Mouse (Mus musculus): ENCODE data around the gene Rnf19b. TPM values are rescaled to one million over a fixed set of nuclear protein-coding genes. Genes with fewer than 3 reads are reported as not detected.
A peak's percentile ranks its signal among the peaks of the same experiment; 100 is the strongest.

Gene Rnf19b
- polyA plus RNA-seq, 1 experiment from 2014 or later: 4.9 TPM

GRCm38 (mm10) chr4:129128582-129129338 lies 70.7 kb downstream of the Rnf19b start:
- WGBS: 52% methylated on average over 13 of the region's 13 CpGs
- Histone ChIP-seq H3K4me2 (ENCODE audit: low read depth, low read length) (no peak overlapping the region), H3K27me3 (ENCODE audit: control insufficient read depth, insufficient read depth, low read length) (peaks cover 28% of the 10 kb centered on the region), H3K27ac (ENCODE audit: low read length) (no peak overlapping the region), H3K4me3 (ENCODE audit: low read length) (no peak overlapping the region), H3K9ac (ENCODE audit: low read length) (no peak overlapping the region), H3K36me3 (ENCODE audit: control insufficient read depth, insufficient read depth) (no peaks in the 10 kb centered on the region), H3K4me1 (ENCODE audit: control insufficient read depth, insufficient read depth, low read length) (peaks cover 16% of the 10 kb centered on the region), H3K9me3 (replicated peaks; ENCODE audit: control insufficient read depth, low read length) (no peaks in the 10 kb centered on the region)
- 0 out of 2 replicates have a peak, but pooled peaks have one; percentile 8 for ATAC-seq (replicated peaks; ENCODE audit: extremely low read depth, insufficient read depth, low FRiP score)

GRCm38 (mm10) chr4:129129387-129129786 lies 71.3 kb downstream of the Rnf19b start:
- Histone ChIP-seq H3K4me2 (ENCODE audit: low read depth, low read length) (no peak overlapping the region), H3K9ac (ENCODE audit: low read length) (no peak overlapping the region), H3K4me3 (ENCODE audit: low read length) (no peak overlapping the region), H3K27me3 (ENCODE audit: control insufficient read depth, insufficient read depth, low read length) (peaks cover 27% of the 10 kb centered on the region), H3K4me1 (ENCODE audit: control insufficient read depth, insufficient read depth, low read length) (peaks cover 16% of the 10 kb centered on the region), H3K36me3 (ENCODE audit: control insufficient read depth, insufficient read depth) (no peaks in the 10 kb centered on the region), H3K27ac (ENCODE audit: low read length) (no peak overlapping the region), H3K9me3 (replicated peaks; ENCODE audit: control insufficient read depth, low read length) (no peaks in the 10 kb centered on the region)
- 33% methylated on average over 9 of the region's 9 CpGs for WGBS
- no peak for ATAC-seq (replicated peaks; ENCODE audit: extremely low read depth, insufficient read depth, low FRiP score)

GRCm38 (mm10) chr4:129130149-129130548 lies 72.1 kb downstream of the Rnf19b start:
- Histone ChIP-seq H3K27me3 (ENCODE audit: control insufficient read depth, insufficient read depth, low read length) (peaks cover 19% of the 10 kb centered on the region), H3K4me3 (ENCODE audit: low read length) (no peak overlapping the region), H3K9me3 (replicated peaks; ENCODE audit: control insufficient read depth, low read length) (no peaks in the 10 kb centered on the region), H3K27ac (ENCODE audit: low read length) (no peak overlapping the region), H3K36me3 (ENCODE audit: control insufficient read depth, insufficient read depth) (no peaks in the 10 kb centered on the region), H3K4me1 (ENCODE audit: control insufficient read depth, insufficient read depth, low read length) (peaks cover 18% of the 10 kb centered on the region), H3K9ac (ENCODE audit: low read length) (no peak overlapping the region), H3K4me2 (ENCODE audit: low read depth, low read length) (peak overlapping the region; percentile 36)
- 0 out of 2 replicates have a peak, but pooled peaks have one; percentile 39 for ATAC-seq (replicated peaks; ENCODE audit: extremely low read depth, insufficient read depth, low FRiP score)
- WGBS: 4% methylated on average over 8 of the region's 8 CpGs

GRCm38 (mm10) chr4:129130755-129131303 lies 72.8 kb downstream of the Rnf19b start:
- 3% methylated on average over 17 of the region's 17 CpGs for WGBS
- H3K36me3 ChIP-seq (ENCODE audit: control insufficient read depth, insufficient read depth): no peaks in the 10 kb centered on the region
- H3K4me1 ChIP-seq (ENCODE audit: control insufficient read depth, insufficient read depth, low read length): peaks cover 15% of the 10 kb centered on the region
- H3K4me3 ChIP-seq (ENCODE audit: low read length): peak overlapping the region; percentile 5
- H3K9me3 ChIP-seq (replicated peaks; ENCODE audit: control insufficient read depth, low read length): no peaks in the 10 kb centered on the region
- peak overlapping the region; percentile 36 for H3K4me2 ChIP-seq (ENCODE audit: low read depth, low read length)
- H3K27ac ChIP-seq (ENCODE audit: low read length): no peak overlapping the region
- H3K9ac ChIP-seq (ENCODE audit: low read length): no peak overlapping the region
- H3K27me3 ChIP-seq (ENCODE audit: control insufficient read depth, insufficient read depth, low read length): peaks cover 19% of the 10 kb centered on the region
- ATAC-seq (replicated peaks; ENCODE audit: extremely low read depth, insufficient read depth, low FRiP score): 0 out of 2 replicates have a peak, but pooled peaks have one; percentile 46

- Histone ChIP-seq H3K36me3 (ENCODE audit: control insufficient read depth, insufficient read depth) (no peaks in the 10 kb centered on the region), H3K9ac (ENCODE audit: low read length) (no peak overlapping the region), H3K27ac (ENCODE audit: low read length) (no peak overlapping the region), H3K4me2 (ENCODE audit: low read depth, low read length) (peak overlapping the region; percentile 49), H3K4me1 (ENCODE audit: control insufficient read depth, insufficient read depth, low read length) (peaks cover 25% of the 10 kb centered on the region), H3K9me3 (replicated peaks; ENCODE audit: control insufficient read depth, low read length) (no peaks in the 10 kb centered on the region), H3K4me3 (ENCODE audit: low read length) (peak overlapping the region; percentile 15; the same call in 1 of the 2 replicates), H3K27me3 (ENCODE audit: control insufficient read depth, insufficient read depth, low read length) (peaks cover 16% of the 10 kb centered on the region)
- peak; percentile 16; the same call in 1 of the 2 replicates for ATAC-seq (replicated peaks; ENCODE audit: extremely low read depth, insufficient read depth, low FRiP score)
- WGBS: 10% methylated on average over 15 of the region's 15 CpGs
Observed at GRCm38 (mm10) chr4:129134799-129135585, 76.9 kb downstream of the Rnf19b start.

Other genes starting within 250 kb of the Rnf19b start
- 1.6 and 2.3 TPM in 2 replicates for gene Trim62, start 174.7 kb upstream of the Rnf19b start, polyA plus RNA-seq (2015; fragmentation: Nextera tagmentation; extraction: Ambion mirVana)
- 7.6 and 8.9 TPM in 2 replicates for gene Azin2, start 95.8 kb upstream of the Rnf19b start, polyA plus RNA-seq (2015; fragmentation: Nextera tagmentation; extraction: Ambion mirVana)
- gene Ak2, start 66.3 kb upstream of the Rnf19b start, polyA plus RNA-seq (2015; fragmentation: Nextera tagmentation; extraction: Ambion mirVana): 166 and 168 TPM in 2 replicates
- 0.96 and 1.7 TPM in 2 replicates for gene Tmem54, start 47.3 kb downstream of the Rnf19b start, polyA plus RNA-seq (2015; fragmentation: Nextera tagmentation; extraction: Ambion mirVana)
- 0.60 and 0.88 TPM in 2 replicates for gene Hpca, start 63.8 kb downstream of the Rnf19b start, polyA plus RNA-seq (2015; fragmentation: Nextera tagmentation; extraction: Ambion mirVana)
- 9.2 and 10.9 TPM in 2 replicates for gene Fndc5, start 78.7 kb downstream of the Rnf19b start, polyA plus RNA-seq (2015; fragmentation: Nextera tagmentation; extraction: Ambion mirVana)
- gene S100pbp, start 131.5 kb downstream of the Rnf19b start, polyA plus RNA-seq (2015; fragmentation: Nextera tagmentation; extraction: Ambion mirVana): 10.9 and 11.8 TPM in 2 replicates
- 45.9 and 53.3 TPM in 2 replicates for gene Yars, start 131.5 kb downstream of the Rnf19b start, polyA plus RNA-seq (2015; fragmentation: Nextera tagmentation; extraction: Ambion mirVana)
- 2.2 and 2.3 TPM in 2 replicates for gene C77080, start 203.1 kb downstream of the Rnf19b start, polyA plus RNA-seq (2015; fragmentation: Nextera tagmentation; extraction: Ambion mirVana)
- 1.8 and 1.9 TPM in 2 replicates for gene Sync, start 229.3 kb downstream of the Rnf19b start, polyA plus RNA-seq (2015; fragmentation: Nextera tagmentation; extraction: Ambion mirVana)

Measured in heart, embryonic 16.5 days (tissue).